Comparison of ENCODE assay signal across 8 mouse cellular contexts in genomic region chr11:5259944-5260598, GRCm38 (mm10). TPM values are rescaled to one million over a fixed set of nuclear protein-coding genes. Genes with fewer than 3 reads are reported as not detected.
A peak's percentile ranks its signal among the peaks of the same experiment; 100 is the strongest.
DNase-seq lines count a peak whose midpoint lies in the region; ATAC-seq and TF ChIP-seq lines count a peak whose summit lies in the region.

No protein-coding gene starts in this region.

- no peak for ATAC-seq in heart, embryonic 12.5 days (ENCODE audit: insufficient number of reproducible peaks, low FRiP score)
- no peak for ATAC-seq in hindbrain, embryonic 16.5 days

- peak overlapping the region; percentile 78 for H3K27ac ChIP-seq in heart, embryonic 12.5 days (ENCODE audit: poor library complexity, severe bottlenecking)
- no peak overlapping the region for H3K27ac ChIP-seq in brown adipose tissue, adult 24 weeks (replicated peaks; ENCODE audit: low read depth, low read length)
- no peak overlapping the region for H3K27ac ChIP-seq in hindbrain, embryonic 16.5 days (ENCODE audit: low read depth, low read length)

- H3ac ChIP-seq in myocyte (ENCODE audit: control insufficient read depth, insufficient read length): peak overlapping the region; percentile 63

- H3K4me1 ChIP-seq in heart, embryonic 12.5 days (replicated peaks): peaks cover 55% of the 10 kb centered on the region
- H3K4me1 ChIP-seq in brown adipose tissue, adult 24 weeks (ENCODE audit: control insufficient read depth, insufficient read depth, insufficient read length, low read length): peaks cover 9% of the 10 kb centered on the region
- H3K4me1 ChIP-seq in hindbrain, embryonic 16.5 days (ENCODE audit: control insufficient read depth, insufficient read depth, low read depth, low read length): peaks cover 11% of the 10 kb centered on the region

- H3K36me3 ChIP-seq in heart, embryonic 12.5 days: no peaks in the 10 kb centered on the region
- H3K36me3 ChIP-seq in hindbrain, embryonic 16.5 days (ENCODE audit: control insufficient read depth, insufficient read depth, low read length): no peaks in the 10 kb centered on the region
- H3K36me3 ChIP-seq in myocyte (ENCODE audit: control insufficient read depth, insufficient read depth): no peaks in the 10 kb centered on the region

- H3K79me2 ChIP-seq in myocyte (ENCODE audit: control insufficient read depth, insufficient read depth): peaks cover 56% of the 10 kb centered on the region

- no peaks in the 10 kb centered on the region for H3K9me3 ChIP-seq in heart, embryonic 12.5 days (replicated peaks)
- H3K9me3 ChIP-seq in hindbrain, embryonic 16.5 days (ENCODE audit: control insufficient read depth, low read length): no peaks in the 10 kb centered on the region

- 46% methylated on average over 10 of the region's 10 CpGs for WGBS in heart, embryonic 12.5 days
- WGBS in hindbrain, embryonic 16.5 days: 49% methylated on average over 10 of the region's 10 CpGs

- peak overlapping the region; percentile 78 for H3K4me2 ChIP-seq in heart, embryonic 12.5 days
- peak overlapping the region; percentile 81 for H3K4me2 ChIP-seq in hindbrain, embryonic 16.5 days (ENCODE audit: low read length)
- peak overlapping the region; percentile 84 for H3K4me2 ChIP-seq in myocyte (ENCODE audit: low read depth)

- no peak for TF ChIP-seq POLR2A in myocyte (IDR thresholded peaks at IDR 0.05; ENCODE audit: insufficient read length, low read depth)

- peak overlapping the region; percentile 85 for H3K4me3 ChIP-seq in heart, embryonic 12.5 days
- H3K4me3 ChIP-seq in brown adipose tissue, adult 24 weeks (ENCODE audit: insufficient read depth, low read depth, low read length): peak overlapping the region; percentile 72
- H3K4me3 ChIP-seq in hindbrain, embryonic 16.5 days (ENCODE audit: low read length): no peak overlapping the region
- peak overlapping the region; percentile 80 for H3K4me3 ChIP-seq in myocyte

- no peaks in the 10 kb centered on the region for H3K27me3 ChIP-seq in heart, embryonic 12.5 days (replicated peaks)
- 0 out of 2 replicates have a peak, but pooled peaks cover 2% of the 10 kb centered on the region for H3K27me3 ChIP-seq in hindbrain, embryonic 16.5 days (replicated peaks; ENCODE audit: control insufficient read depth, insufficient read depth, low read length)
- H3K27me3 ChIP-seq in myocyte (ENCODE audit: control insufficient read depth, insufficient read depth, insufficient read length): no peaks in the 10 kb centered on the region

- H3K9ac ChIP-seq in heart, embryonic 12.5 days: peak overlapping the region; percentile 90
- no peak overlapping the region for H3K9ac ChIP-seq in hindbrain, embryonic 16.5 days (ENCODE audit: low read depth, low read length)

- no peak for DNase-seq in heart, adult 8-10 months (ENCODE audit: low spot score)
- no peak for DNase-seq in embryo, embryonic 9.5 days (ENCODE audit: extremely low spot score)
- DNase-seq in adrenal gland, adult (ENCODE audit: inconsistent age in 2 of 2, low spot score in 1 of 2): no peak
- no peak for DNase-seq in gastrocnemius, adult 8-10 months (ENCODE audit: low spot score in 2 of 2)

TF ChIP-seq in myocyte, 11 proteins besides CTCF, POLR2A, EP300 and RAD21:
- no peak for TF ChIP-seq MAX (IDR thresholded peaks at IDR 0.05; ENCODE audit: low read depth)
- no peak for TF ChIP-seq E2F4 (IDR thresholded peaks at IDR 0.05; ENCODE audit: insufficient read depth)
- no peak for TF ChIP-seq CEBPB (IDR thresholded peaks at IDR 0.05; ENCODE audit: insufficient read depth, poor library complexity, severe bottlenecking)
- no peak for TF ChIP-seq SRF (IDR thresholded peaks at IDR 0.05; ENCODE audit: control insufficient read depth, insufficient read length, low read depth)
- TF ChIP-seq TCF3 (IDR thresholded peaks at IDR 0.05; ENCODE audit: insufficient read length, low read depth): no peak
- peak in 1 of 3 experiments; percentile 6 for TF ChIP-seq MYOG (IDR thresholded peaks at IDR 0.05; ENCODE audit: control insufficient read depth in 1 of 3, insufficient read depth in 1 of 3, insufficient read length in 2 of 3, low read depth in 2 of 3)
- peak in 1 of 3 experiments; percentile 35 for TF ChIP-seq MYOD1 (IDR thresholded peaks at IDR 0.05; ENCODE audit: control insufficient read depth in 1 of 3, insufficient read length in 2 of 3, low read depth in 2 of 3)
- no peak for TF ChIP-seq USF1 (IDR thresholded peaks at IDR 0.05; ENCODE audit: low read depth)
- TF ChIP-seq POLR2AphosphoS2 (IDR thresholded peaks at IDR 0.05; ENCODE audit: insufficient read length, low read depth): no peak
- no peak for TF ChIP-seq REST (IDR thresholded peaks at IDR 0.05; ENCODE audit: insufficient read depth, insufficient read length)
- TF ChIP-seq TCF12 (IDR thresholded peaks at IDR 0.05; ENCODE audit: insufficient read depth, poor library complexity, severe bottlenecking): no peak

RNA-seq across cellular contexts. Expression of gene Kremen1, which starts 1.3 kb away (rescaled TPM):
- polyA plus RNA-seq in heart, embryonic 12.5 days (2016; fragmentation: Nextera tagmentation; extraction: Ambion mirVana): 40.1 and 42.0 TPM in 2 replicates
- 100 to 1,000 TPM in 2 of 4 experiments, 10 to 100 TPM in 2; 86.5 to 107 (median 100) TPM for total RNA-seq in heart, adult 8-10 months (2022)
- polyA plus RNA-seq in brown adipose tissue, adult 24 weeks (2012; ENCODE audit: insufficient read depth, insufficient read length, missing spikeins): 4.8 and 5.7 TPM in 2 replicates
- 4.8 and 7.1 TPM in 2 replicates for polyA plus RNA-seq in hindbrain, embryonic 16.5 days (2015; fragmentation: Nextera tagmentation; extraction: Ambion mirVana)
- polyA plus RNA-seq in myocyte (2012; fragmentation: generic; extraction: Trizol): 79.3 TPM
- 10 to 100 TPM; 41.4 to 55.8 (median 48.8) TPM for total RNA-seq in gastrocnemius, adult 8-10 months (2022)
